Mouse (Mus musculus): Measurements from ENCODE around the gene Fam3a. TPM values are rescaled to one million over a fixed set of nuclear protein-coding genes. Genes with fewer than 3 reads are reported as not detected.
A peak's percentile ranks its signal among the peaks of the same experiment; 100 is the strongest.

The Fam3a gene
- polyA plus RNA-seq, 2 experiments: 7.1 to 7.5 TPM

GRCm38 (mm10) chrX:74408340-74408739 lies 15.3 kb upstream of the Fam3a start:
- no peak for TF ChIP-seq EP300 (IDR thresholded peaks at IDR 0.05; ENCODE audit: low read depth)
- TF ChIP-seq CTCF (IDR thresholded peaks at IDR 0.05; ENCODE audit: low read depth): no peak
- no peak for ATAC-seq (ENCODE audit: insufficient read depth)

GRCm38 (mm10) chrX:74400136-74400535 lies 7.1 kb upstream of the Fam3a start:
- DNase-seq (ENCODE audit: low read depth in 3 of 3, low spot score in 3 of 3) (no peak), ATAC-seq (ENCODE audit: insufficient read depth) (no peak)
- 62% methylated on average over 3 of the region's 3 CpGs for WGBS (ENCODE audit: insufficient replicate concordance)
- H3K36me3 ChIP-seq (replicated peaks; ENCODE audit: control insufficient read depth, insufficient read depth, low read depth): no peaks in the 10 kb centered on the region
- no peak overlapping the region for H3K4me2 ChIP-seq (ENCODE audit: low read depth)
- no peaks in the 10 kb centered on the region for H3K4me1 ChIP-seq (replicated peaks; ENCODE audit: control insufficient read depth in 2 of 2, insufficient read depth in 2 of 2, low read length in 1 of 2)
- H3K27ac ChIP-seq: no peak overlapping the region
- no peaks in the 10 kb centered on the region for H3K9me3 ChIP-seq (ENCODE audit: control insufficient read depth, low read length)
- no peak overlapping the region for H3K4me3 ChIP-seq (ENCODE audit: insufficient read depth in 1 of 2, low read depth in 2 of 2, low read length in 2 of 2)
- H3K27me3 ChIP-seq (ENCODE audit: control insufficient read depth, insufficient read depth, low read length): no peaks in the 10 kb centered on the region
- TF ChIP-seq EP300 (IDR thresholded peaks at IDR 0.05; ENCODE audit: low read depth) (no peak), CTCF (IDR thresholded peaks at IDR 0.05; ENCODE audit: low read depth) (no peak)
- no peak overlapping the region for H3K9ac ChIP-seq (replicated peaks)

More at GRCm38 (mm10) chrX:74408340-74408739, 15.3 kb upstream of the Fam3a start:
- no peaks in the 10 kb centered on the region for H3K4me1 ChIP-seq (replicated peaks; ENCODE audit: control insufficient read depth in 2 of 2, insufficient read depth in 2 of 2, low read length in 1 of 2)
- H3K9me3 ChIP-seq (ENCODE audit: control insufficient read depth, low read length): no peaks in the 10 kb centered on the region
- no peak overlapping the region for H3K27ac ChIP-seq
- no peak overlapping the region for H3K4me2 ChIP-seq (ENCODE audit: low read depth)
- H3K27me3 ChIP-seq (ENCODE audit: control insufficient read depth, insufficient read depth, low read length): no peaks in the 10 kb centered on the region
- 33% methylated on average over 2 of the region's 2 CpGs for WGBS (ENCODE audit: insufficient replicate concordance)
- DNase-seq (ENCODE audit: low read depth in 3 of 3, low spot score in 3 of 3): no peak
- no peak overlapping the region for H3K9ac ChIP-seq (replicated peaks)
- no peaks in the 10 kb centered on the region for H3K36me3 ChIP-seq (replicated peaks; ENCODE audit: control insufficient read depth, insufficient read depth, low read depth)
- no peak overlapping the region for H3K4me3 ChIP-seq (ENCODE audit: insufficient read depth in 1 of 2, low read depth in 2 of 2, low read length in 2 of 2)

GRCm38 (mm10) chrX:74388153-74388552 lies 4.9 kb downstream of the Fam3a start:
- Histone ChIP-seq H3K27ac (peak overlapping the region; percentile 46), H3K36me3 (replicated peaks; ENCODE audit: control insufficient read depth, insufficient read depth, low read depth) (no peaks in the 10 kb centered on the region), H3K9ac (replicated peaks) (no peak overlapping the region), H3K4me1 (replicated peaks; ENCODE audit: control insufficient read depth in 2 of 2, insufficient read depth in 2 of 2, low read length in 1 of 2) (peaks cover 15 to 33% of the 10 kb centered on the region in 2 experiments; a peak in 3 of 4 replicates), H3K27me3 (ENCODE audit: control insufficient read depth, insufficient read depth, low read length) (no peaks in the 10 kb centered on the region), H3K4me3 (ENCODE audit: insufficient read depth in 1 of 2, low read depth in 2 of 2, low read length in 2 of 2) (no peak overlapping the region), H3K4me2 (ENCODE audit: low read depth) (no peak overlapping the region), H3K9me3 (ENCODE audit: control insufficient read depth, low read length) (no peaks in the 10 kb centered on the region)
- ATAC-seq (ENCODE audit: insufficient read depth) (peak; percentile 25; the same call in 1 of the 2 replicates), DNase-seq (ENCODE audit: low read depth in 3 of 3, low spot score in 3 of 3) (peak in 1 of 3 experiments; percentile 31)
- TF ChIP-seq EP300 (IDR thresholded peaks at IDR 0.05; ENCODE audit: low read depth): peak; percentile 70
- TF ChIP-seq CTCF (IDR thresholded peaks at IDR 0.05; ENCODE audit: low read depth): no peak

GRCm38 (mm10) chrX:74384451-74384850 lies 8.6 kb downstream of the Fam3a start:
- Histone ChIP-seq H3K36me3 (replicated peaks; ENCODE audit: control insufficient read depth, insufficient read depth, low read depth) (no peaks in the 10 kb centered on the region), H3K27ac (no peak overlapping the region), H3K4me1 (replicated peaks; ENCODE audit: control insufficient read depth in 2 of 2, insufficient read depth in 2 of 2, low read length in 1 of 2) (peaks cover 11 to 29% of the 10 kb centered on the region in 2 experiments; a peak in 3 of 4 replicates), H3K4me3 (ENCODE audit: insufficient read depth in 1 of 2, low read depth in 2 of 2, low read length in 2 of 2) (no peak overlapping the region), H3K27me3 (ENCODE audit: control insufficient read depth, insufficient read depth, low read length) (no peaks in the 10 kb centered on the region), H3K9ac (replicated peaks) (no peak overlapping the region), H3K9me3 (ENCODE audit: control insufficient read depth, low read length) (no peaks in the 10 kb centered on the region), H3K4me2 (ENCODE audit: low read depth) (no peak overlapping the region)
- peak; percentile 86 for ATAC-seq (ENCODE audit: insufficient read depth)
- peak in 2 of 3 experiments; percentile 35 to 39 for DNase-seq (ENCODE audit: low read depth in 3 of 3, low spot score in 3 of 3)
- WGBS (ENCODE audit: insufficient replicate concordance): 30% methylated on average over 2 of the region's 2 CpGs
- TF ChIP-seq CTCF (IDR thresholded peaks at IDR 0.05; ENCODE audit: low read depth) (no peak), EP300 (IDR thresholded peaks at IDR 0.05; ENCODE audit: low read depth) (peak; percentile 69)

GRCm38 (mm10) chrX:74372888-74373549 lies 20.1 kb downstream of the Fam3a start, which contains the start of the genes Ubl4a and Slc10a3:
Ubl4a (minus strand) TSS chrX:74373218.
Slc10a3 (minus strand) TSS chrX:74373349.
- Histone ChIP-seq H3K27me3 (ENCODE audit: control insufficient read depth, insufficient read depth, low read length) (no peaks in the 10 kb centered on the region), H3K9me3 (ENCODE audit: control insufficient read depth, low read length) (no peaks in the 10 kb centered on the region), H3K9ac (replicated peaks) (peak within 1 kb of the TSS; percentile 69), H3K4me1 (replicated peaks; ENCODE audit: control insufficient read depth in 2 of 2, insufficient read depth in 2 of 2, low read length in 1 of 2) (peaks cover 3 to 16% of the 10 kb centered on the region in 2 experiments; a peak in 3 of 4 replicates), H3K4me2 (ENCODE audit: low read depth) (peak within 1 kb of the TSS; percentile 75), H3K27ac (no peak within 1 kb of the TSS), H3K4me3 (ENCODE audit: insufficient read depth in 1 of 2, low read depth in 2 of 2, low read length in 2 of 2) (peak within 1 kb of the TSS; percentile 56 to 58), H3K36me3 (replicated peaks; ENCODE audit: control insufficient read depth, insufficient read depth, low read depth) (no peaks in the 10 kb centered on the region)
- TF ChIP-seq EP300 (IDR thresholded peaks at IDR 0.05; ENCODE audit: low read depth): no peak
- 0 out of 2 replicates have a peak, but pooled peaks have one; percentile 19 for TF ChIP-seq CTCF (IDR thresholded peaks at IDR 0.05; ENCODE audit: low read depth)
- DNase-seq (ENCODE audit: low read depth in 3 of 3, low spot score in 3 of 3) (peak; percentile 77 to 79 (median 79)), ATAC-seq (ENCODE audit: insufficient read depth) (peak; percentile 89)
- 13% methylated on average over 32 of the region's 32 CpGs for WGBS (ENCODE audit: insufficient replicate concordance)

Data from liver, embryonic 14.5 days (tissue).